ENCODE assay signal across 26 mouse cellular contexts in genomic region chr10:118998966-118999365, GRCm38 (mm10).
DNase-seq lines count a peak whose midpoint lies in the region; ATAC-seq and TF ChIP-seq lines count a peak whose summit lies in the region.
"Had no signal": no experiment of that assay in that cellular context is flagged by ENCODE, and none has a peak within 500 bp of the region (broad histone marks: within the 10 kb centered on the region; RNA-seq: fewer than 3 reads in every experiment).

No protein-coding gene starts in this region.

- H3K9me3 ChIP-seq in forebrain, embryonic 14.5 days (replicated peaks; ENCODE audit: control insufficient read depth, low read length) = no peaks in the 10 kb centered on the region
- H3K9me3 ChIP-seq in forebrain, embryonic 13.5 days (replicated peaks) = no peaks in the 10 kb centered on the region
- H3K9me3 ChIP-seq in hindbrain, embryonic 11.5 days (ENCODE audit: control insufficient read depth, low read length) = no peaks in the 10 kb centered on the region
- H3K9me3 ChIP-seq: embryonic facial prominence, embryonic 10.5 days; embryonic facial prominence, embryonic 12.5 days; forebrain, embryonic 10.5 days; forebrain, embryonic 12.5 days; G1E had no signal

- H3K27me3 ChIP-seq in forebrain, embryonic 14.5 days (replicated peaks; ENCODE audit: control insufficient read depth, insufficient read depth, low read length) = no peaks in the 10 kb centered on the region
- H3K27me3 ChIP-seq in forebrain, embryonic 13.5 days = no peaks in the 10 kb centered on the region
- H3K27me3 ChIP-seq in hindbrain, embryonic 11.5 days (ENCODE audit: control insufficient read depth, insufficient read depth, low read length) = no peaks in the 10 kb centered on the region
- H3K27me3 ChIP-seq: CH12.LX; embryonic facial prominence, embryonic 12.5 days; forebrain, embryonic 12.5 days; Patski had no signal

- H3K4me3 ChIP-seq in forebrain, embryonic 14.5 days (ENCODE audit: low read depth, low read length) = no peak overlapping the region
- H3K4me3 ChIP-seq in forebrain, embryonic 13.5 days = no peak overlapping the region
- H3K4me3 ChIP-seq in embryonic fibroblast, embryonic 13.5 days (ENCODE audit: insufficient read depth, low read length) = no peak overlapping the region
- no peak overlapping the region for H3K4me3 ChIP-seq in hindbrain, embryonic 11.5 days (ENCODE audit: low read depth, low read length)
- H3K4me3 ChIP-seq: embryonic facial prominence, embryonic 10.5 days; embryonic facial prominence, embryonic 12.5 days; erythroblast, embryonic 14.5 days; forebrain, embryonic 10.5 days; forebrain, embryonic 12.5 days had no signal

- H3K4me1 ChIP-seq in forebrain, embryonic 14.5 days (ENCODE audit: control insufficient read depth, insufficient read depth, low read length) = no peaks in the 10 kb centered on the region
- H3K4me1 ChIP-seq in forebrain, embryonic 13.5 days = no peaks in the 10 kb centered on the region
- peaks cover 6% of the 10 kb centered on the region; the same call in 1 of the 2 replicates for H3K4me1 ChIP-seq in embryonic fibroblast, embryonic 13.5 days (ENCODE audit: control insufficient read depth, insufficient read depth, low read length)
- H3K4me1 ChIP-seq in hindbrain, embryonic 11.5 days (replicated peaks; ENCODE audit: control insufficient read depth, insufficient read depth, low read length) = no peaks in the 10 kb centered on the region
- H3K4me1 ChIP-seq: embryonic facial prominence, embryonic 10.5 days; forebrain, embryonic 10.5 days; forebrain, embryonic 12.5 days had no signal

- no peak for TF ChIP-seq POLR2A in embryonic fibroblast, embryonic 13.5 days (IDR thresholded peaks at IDR 0.05; ENCODE audit: low read depth, low read length)

- no peak overlapping the region for H3K4me2 ChIP-seq in forebrain, embryonic 14.5 days (ENCODE audit: low read length)
- no peak overlapping the region for H3K4me2 ChIP-seq in forebrain, embryonic 13.5 days
- H3K4me2 ChIP-seq in hindbrain, embryonic 11.5 days (replicated peaks; ENCODE audit: low read depth, low read length) = no peak overlapping the region
- H3K4me2 ChIP-seq: embryonic facial prominence, embryonic 12.5 days; forebrain, embryonic 12.5 days had no signal

- TF ChIP-seq CTCF in embryonic fibroblast, embryonic 13.5 days (IDR thresholded peaks at IDR 0.05; ENCODE audit: borderline replicate concordance, insufficient read depth, low read length) = no peak

- DNase-seq in forebrain, embryonic 14.5 days (ENCODE audit: low spot score) = peak; percentile 36
- DNase-seq in 3T3-L1 (ENCODE audit: low read depth, low spot score) (peak; percentile 44), NIH3T3 (ENCODE audit: low read depth) (peak; percentile 52)
- no peak for DNase-seq in kidney, postnatal 14 days
- no peak for DNase-seq in hindbrain, embryonic 11.5 days (ENCODE audit: low spot score)
- no peak for DNase-seq in lung, postnatal 14 days
- DNase-seq: adrenal gland, adult 8-10 months; adrenal gland, postnatal 14 days; adrenal gland, postnatal 36 days; cerebellum, adult 11-12 months; cerebellum, adult 2 months; cerebellum, adult 9-10 months; cerebellum, postnatal 10 days; cerebellum, postnatal 25 days had no signal

- no peak overlapping the region for H3K27ac ChIP-seq in forebrain, embryonic 14.5 days (ENCODE audit: low read depth, low read length)
- H3K27ac ChIP-seq in forebrain, embryonic 13.5 days = no peak overlapping the region
- H3K27ac ChIP-seq in embryonic fibroblast, embryonic 13.5 days (ENCODE audit: insufficient read depth, low read length) = peak overlapping the region; percentile 45; the same call in 1 of the 2 replicates
- no peak overlapping the region for H3K27ac ChIP-seq in hindbrain, embryonic 11.5 days (ENCODE audit: low read depth, low read length)
- H3K27ac ChIP-seq: embryonic facial prominence, embryonic 10.5 days; embryonic facial prominence, embryonic 12.5 days; forebrain, embryonic 10.5 days; forebrain, embryonic 12.5 days had no signal

- no peak for ATAC-seq in forebrain, embryonic 14.5 days
- ATAC-seq in forebrain, embryonic 13.5 days = no peak
- ATAC-seq in hindbrain, embryonic 11.5 days (ENCODE audit: low FRiP score) = no peak
- ATAC-seq: activated CD4-positive, CD25-positive, alpha-beta regulatory T cell, adult 4 months; forebrain, embryonic 16.5 days; Patski had no signal

- H3K9ac ChIP-seq in forebrain, embryonic 14.5 days (ENCODE audit: low read length) = no peak overlapping the region
- H3K9ac ChIP-seq in forebrain, embryonic 13.5 days = no peak overlapping the region
- no peak overlapping the region for H3K9ac ChIP-seq in hindbrain, embryonic 11.5 days (ENCODE audit: low read depth, low read length)
- H3K9ac ChIP-seq: embryonic facial prominence, embryonic 12.5 days; forebrain, embryonic 12.5 days had no signal

- WGBS in forebrain, embryonic 14.5 days = 73% methylated on average over 6 of the region's 6 CpGs
- 68% methylated on average over 6 of the region's 6 CpGs for WGBS in forebrain, embryonic 13.5 days
- WGBS in hindbrain, embryonic 11.5 days = 85% methylated on average over 6 of the region's 6 CpGs

- H3K36me3 ChIP-seq in forebrain, embryonic 14.5 days (ENCODE audit: control insufficient read depth, insufficient read depth, low read length) = no peaks in the 10 kb centered on the region
- no peaks in the 10 kb centered on the region for H3K36me3 ChIP-seq in forebrain, embryonic 13.5 days (ENCODE audit: poor library complexity, severe bottlenecking)
- H3K36me3 ChIP-seq in hindbrain, embryonic 11.5 days (ENCODE audit: control insufficient read depth, insufficient read depth, low read length) = no peaks in the 10 kb centered on the region
- H3K36me3 ChIP-seq: embryonic facial prominence, embryonic 10.5 days; embryonic facial prominence, embryonic 12.5 days; forebrain, embryonic 10.5 days; forebrain, embryonic 12.5 days; G1E had no signal

Comparison
In these comparisons a context has a peak if more than half of its experiments do, and no peak if none do; other contexts are left out.
1. DNase-seq: peak in forebrain, embryonic 14.5 days (single experiment), 3T3-L1 (single experiment) and NIH3T3 (single experiment); none in kidney, postnatal 14 days (single experiment), hindbrain, embryonic 11.5 days (single experiment) and lung, postnatal 14 days (single experiment).